Mouse (Mus musculus) limb, embryonic 11.5 days (tissue): Measurements from ENCODE around the gene Gm38392. TPM values are rescaled to one million over a fixed set of nuclear protein-coding genes. Genes with fewer than 3 reads are reported as not detected.
A peak's percentile ranks its signal among the peaks of the same experiment; 100 is the strongest.
"Not testable (repeated sequence)": the region's sequence is repeated elsewhere in the genome, so short reads cannot be mapped to it uniquely, and the experiment has no call there.

Experiments used
- ATAC-seq: fragments of 200-750 bp; cut with Nextera tagmentation; 2 replicates; pipeline ENCODE4 v1.8.0; 2017; ENCODE audit warnings: low read depth; ENCODE audit not compliant: insufficient number of reproducible peaks, low FRiP score, low TSS enrichment
- DNase-seq: peaks from one replicate; pipeline ENCODE4 v3.0.0-alpha.2; 2015; ENCODE audit warnings: low spot score
- H3K27ac ChIP-seq: fragments of 300-500 bp; sonication (generic); replicated peaks from 2 replicates; pipeline ENCODE4 v1.5.1; 2014; ENCODE audit warnings: low read depth, mild to moderate bottlenecking, low read length
- H3K27me3 ChIP-seq: fragments of 300-500 bp; sonication (generic); 2 replicates; pipeline ENCODE4 v1.6.1; 2014; ENCODE audit warnings: mild to moderate bottlenecking, low read length, mixed read lengths; ENCODE audit not compliant: control insufficient read depth, insufficient read depth
- H3K36me3 ChIP-seq: fragments of 300-500 bp; sonication (generic); 2 replicates; pipeline ENCODE4 v1.6.1; 2014; ENCODE audit warnings: mild to moderate bottlenecking, low read length, moderate library complexity, mixed read lengths; ENCODE audit not compliant: control insufficient read depth, insufficient read depth
- H3K4me1 ChIP-seq: fragments of 300-500 bp; sonication (generic); 2 replicates; pipeline ENCODE4 v1.6.1; 2014; ENCODE audit warnings: low read length, mixed read lengths; ENCODE audit not compliant: control insufficient read depth, insufficient read depth
- H3K4me2 ChIP-seq: fragments of 300-500 bp; sonication (generic); 2 replicates; pipeline ENCODE4 v1.6.1; 2014; ENCODE audit warnings: low read depth, mild to moderate bottlenecking, moderate library complexity; ENCODE audit not compliant: severe bottlenecking
- H3K4me3 ChIP-seq: fragments of 300-500 bp; sonication (generic); 2 replicates; pipeline ENCODE4 v1.5.1; 2014; ENCODE audit warnings: low read depth, low read length
- H3K9ac ChIP-seq: fragments of 300-500 bp; sonication (generic); 2 replicates; pipeline ENCODE4 v1.6.1; 2014; ENCODE audit warnings: mild to moderate bottlenecking, low read length
- H3K9me3 ChIP-seq: fragments of 300-500 bp; sonication (generic); 2 replicates; pipeline ENCODE4 v1.6.1; 2016; ENCODE audit warnings: low read length; ENCODE audit not compliant: control insufficient read depth
- WGBS: fragments of 180-500 bp; shearing (Covaris S2); extraction: QIAGEN DNeasy Blood & Tissue Kit; methylation state at CpG from one replicate; pipeline ENCODE4 v1.1.7; 2014; 5-methylcytosine and 5-hydroxymethylcytosine counted together
- polyA plus RNA-seq: library from polyadenylated mRNA; unstranded; fragments of >200 nt; fragmentation: Nextera tagmentation; extraction: Ambion mirVana; gene quantifications from 2 replicates; pipeline ENCODE4 v1.2.1, GENCODE M21; 2014

The Gm38392 gene
- polyA plus RNA-seq, 1 experiment from 2014 or later = 0.59 TPM

- H3K36me3 ChIP-seq, H3K4me2 ChIP-seq, H3K27me3 ChIP-seq, ATAC-seq, H3K4me3 ChIP-seq, H3K9me3 ChIP-seq, H3K27ac ChIP-seq, H3K9ac ChIP-seq, H3K4me1 ChIP-seq, DNase-seq: not testable (repeated sequence)
- 87% methylated on average over 2 of the region's 2 CpGs for WGBS
Measured at GRCm38 (mm10) chr3:88271298-88271697, 15.7 kb downstream of the Gm38392 start.

GRCm38 (mm10) chr3:88268991-88269390 lies 18.0 kb downstream of the Gm38392 start:
- 81% methylated on average over 5 of the region's 5 CpGs for WGBS
- DNase-seq = no peak
- no peak for ATAC-seq
- Histone ChIP-seq H3K27me3 (no peaks in the 10 kb centered on the region), H3K4me2 (no peak overlapping the region), H3K9ac (no peak overlapping the region), H3K27ac (no peak overlapping the region), H3K4me1 (no peaks in the 10 kb centered on the region), H3K9me3 (no peaks in the 10 kb centered on the region), H3K4me3 (no peak overlapping the region), H3K36me3 (no peaks in the 10 kb centered on the region)

- H3K4me2 ChIP-seq, H3K27me3 ChIP-seq, DNase-seq, H3K4me3 ChIP-seq, H3K36me3 ChIP-seq, H3K4me1 ChIP-seq, H3K9ac ChIP-seq, H3K27ac ChIP-seq, ATAC-seq, H3K9me3 ChIP-seq: not testable (repeated sequence)
- WGBS = 87% methylated on average over 6 of the region's 6 CpGs
Measured at GRCm38 (mm10) chr3:88268014-88268413, 19.0 kb downstream of the Gm38392 start.

GRCm38 (mm10) chr3:88262346-88262745 lies 24.7 kb downstream of the Gm38392 start:
- 74% methylated on average over 3 of the region's 3 CpGs for WGBS
- Histone ChIP-seq H3K4me2 (no peak overlapping the region), H3K27ac (no peak overlapping the region), H3K4me3 (no peak overlapping the region), H3K4me1 (no peaks in the 10 kb centered on the region), H3K9me3 (no peaks in the 10 kb centered on the region), H3K9ac (no peak overlapping the region), H3K36me3 (no peaks in the 10 kb centered on the region), H3K27me3 (no peaks in the 10 kb centered on the region)
- no peak for DNase-seq
- ATAC-seq = no peak

- H3K9ac ChIP-seq = no peak overlapping the region
- no peak overlapping the region for H3K27ac ChIP-seq
- no peak for ATAC-seq
- H3K4me3 ChIP-seq = no peak overlapping the region
- no peak overlapping the region for H3K4me2 ChIP-seq
- no peak for DNase-seq
- 62% methylated on average over 7 of the region's 7 CpGs for WGBS
- no peaks in the 10 kb centered on the region for H3K9me3 ChIP-seq
- H3K4me1 ChIP-seq = peaks cover 5% of the 10 kb centered on the region; the same call in 1 of the 2 replicates
- H3K27me3 ChIP-seq = peaks cover 24% of the 10 kb centered on the region
- H3K36me3 ChIP-seq = no peaks in the 10 kb centered on the region
Measured at GRCm38 (mm10) chr3:88256382-88256781, 30.6 kb downstream of the Gm38392 start.

GRCm38 (mm10) chr3:88255950-88256349 lies 31.1 kb downstream of the Gm38392 start:
- Histone ChIP-seq H3K4me3 (no peak overlapping the region), H3K27me3 (peaks cover 24% of the 10 kb centered on the region), H3K27ac (no peak overlapping the region), H3K4me1 (peaks cover 5% of the 10 kb centered on the region; the same call in 1 of the 2 replicates), H3K36me3 (no peaks in the 10 kb centered on the region), H3K9me3 (no peaks in the 10 kb centered on the region), H3K9ac (no peak overlapping the region), H3K4me2 (no peak overlapping the region)
- 28% methylated on average over 6 of the region's 6 CpGs for WGBS
- ATAC-seq (no peak), DNase-seq (no peak)

GRCm38 (mm10) chr3:88254268-88254926 lies 32.6 kb downstream of the Gm38392 start, which contains the start of gene Rhbg:
Gene Rhbg (minus strand): TSS chr3:88254709.
- DNase-seq = peak; percentile 60
- peak within 1 kb of the TSS; percentile 27 for H3K4me3 ChIP-seq
- peak within 1 kb of the TSS; percentile 30; the same call in 1 of the 2 replicates for H3K9ac ChIP-seq
- peak within 1 kb of the TSS; percentile 77 for H3K4me2 ChIP-seq
- peaks cover 5% of the 10 kb centered on the region; the same call in 1 of the 2 replicates for H3K4me1 ChIP-seq
- WGBS = 3% methylated on average over 34 of the region's 34 CpGs
- H3K27me3 ChIP-seq = peaks cover 24% of the 10 kb centered on the region
- H3K27ac ChIP-seq = no peak within 1 kb of the TSS
- H3K9me3 ChIP-seq = no peaks in the 10 kb centered on the region
- H3K36me3 ChIP-seq = no peaks in the 10 kb centered on the region
- ATAC-seq = no peak

- Histone ChIP-seq H3K4me2 (no peak overlapping the region), H3K36me3 (no peaks in the 10 kb centered on the region), H3K27me3 (peaks cover 24% of the 10 kb centered on the region), H3K27ac (no peak overlapping the region), H3K4me1 (peaks cover 5% of the 10 kb centered on the region; the same call in 1 of the 2 replicates), H3K9ac (no peak overlapping the region), H3K4me3 (no peak overlapping the region), H3K9me3 (no peaks in the 10 kb centered on the region)
- 44% methylated on average over 6 of the region's 6 CpGs for WGBS
- ATAC-seq (no peak), DNase-seq (no peak)
Measured at GRCm38 (mm10) chr3:88252739-88253138, 34.3 kb downstream of the Gm38392 start.

- no peaks in the 10 kb centered on the region for H3K9me3 ChIP-seq
- DNase-seq (no peak), ATAC-seq (no peak)
- H3K4me2 ChIP-seq = no peak overlapping the region
- no peak overlapping the region for H3K27ac ChIP-seq
- H3K27me3 ChIP-seq = peaks cover 13% of the 10 kb centered on the region
- H3K4me3 ChIP-seq = no peak overlapping the region
- no peak overlapping the region for H3K9ac ChIP-seq
- no peaks in the 10 kb centered on the region for H3K4me1 ChIP-seq
- no peaks in the 10 kb centered on the region for H3K36me3 ChIP-seq
- WGBS = 87% methylated on average over 11 of the region's 11 CpGs
Measured at GRCm38 (mm10) chr3:88248406-88248805, 38.6 kb downstream of the Gm38392 start.
